Comparison of ENCODE assay signal across 10 mouse cellular contexts in genomic region chr2:6875071-6875611, GRCm38 (mm10).
DNase-seq lines count a peak whose midpoint lies in the region; ATAC-seq lines count a peak whose summit lies in the region.
"Had no signal": no experiment of that assay in that cellular context is flagged by ENCODE, and none has a peak within 500 bp of the region (broad histone marks: within the 10 kb centered on the region; RNA-seq: fewer than 3 reads in every experiment).

No protein-coding gene starts in this region.

- H3K9me3 ChIP-seq in kidney, embryonic 15.5 days (replicated peaks), result no peaks in the 10 kb centered on the region
- H3K9me3 ChIP-seq in forebrain, embryonic 13.5 days (replicated peaks), result no peaks in the 10 kb centered on the region; the same call in 1 of the 2 replicates
- no peaks in the 10 kb centered on the region for H3K9me3 ChIP-seq in midbrain, embryonic 13.5 days

- peaks cover 27% of the 10 kb centered on the region for H3K27me3 ChIP-seq in kidney, embryonic 15.5 days
- H3K27me3 ChIP-seq in forebrain, embryonic 13.5 days, result no peaks in the 10 kb centered on the region
- H3K27me3 ChIP-seq in midbrain, embryonic 13.5 days, result no peaks in the 10 kb centered on the region

- WGBS in kidney, embryonic 15.5 days, result 26% methylated on average over 11 of the region's 11 CpGs
- 1% methylated on average over 11 of the region's 11 CpGs for WGBS in forebrain, embryonic 13.5 days
- WGBS in midbrain, embryonic 13.5 days, result 5% methylated on average over 11 of the region's 11 CpGs

- peak overlapping the region; percentile 21; the same call in 1 of the 2 replicates for H3K4me2 ChIP-seq in kidney, embryonic 15.5 days
- peak overlapping the region; percentile 60 for H3K4me2 ChIP-seq in forebrain, embryonic 13.5 days
- H3K4me2 ChIP-seq in midbrain, embryonic 13.5 days (replicated peaks), result peak overlapping the region; percentile 41

- no peak for ATAC-seq in kidney, embryonic 15.5 days (replicated peaks; ENCODE audit: low FRiP score)
- peak; percentile 71 for ATAC-seq in forebrain, embryonic 13.5 days
- ATAC-seq in midbrain, embryonic 13.5 days, result peak; percentile 49

- no peak overlapping the region for H3K9ac ChIP-seq in kidney, embryonic 15.5 days
- peak overlapping the region; percentile 60 for H3K9ac ChIP-seq in forebrain, embryonic 13.5 days
- H3K9ac ChIP-seq in midbrain, embryonic 13.5 days (replicated peaks), result 0 out of 2 replicates have a peak overlapping the region, but pooled peaks have one; percentile 17

- H3K4me1 ChIP-seq in kidney, embryonic 15.5 days, result peaks cover 12% of the 10 kb centered on the region; the same call in 1 of the 2 replicates
- peaks cover 54% of the 10 kb centered on the region for H3K4me1 ChIP-seq in forebrain, embryonic 13.5 days
- peaks cover 53% of the 10 kb centered on the region for H3K4me1 ChIP-seq in midbrain, embryonic 13.5 days (replicated peaks)

- H3K36me3 ChIP-seq in kidney, embryonic 15.5 days, result no peaks in the 10 kb centered on the region
- H3K36me3 ChIP-seq in forebrain, embryonic 13.5 days (ENCODE audit: poor library complexity, severe bottlenecking), result no peaks in the 10 kb centered on the region
- no peaks in the 10 kb centered on the region for H3K36me3 ChIP-seq in midbrain, embryonic 13.5 days

- no peak overlapping the region for H3K27ac ChIP-seq in kidney, embryonic 15.5 days
- peak overlapping the region; percentile 83 for H3K27ac ChIP-seq in forebrain, embryonic 13.5 days
- H3K27ac ChIP-seq in midbrain, embryonic 13.5 days, result peak overlapping the region; percentile 66

- no peak for DNase-seq in kidney, adult 8-10 months
- DNase-seq in cerebellum, adult 9-11 months, result peak; percentile 44
- no peak for DNase-seq in yolk sac, embryonic 10.5 days (ENCODE audit: low spot score)
- DNase-seq in frontal cortex, postnatal 10 days (ENCODE audit: low spot score in 2 of 2), result no peak
- DNase-seq in B cell, adult 2 months, result no peak
- DNase-seq: kidney, adult 18-20 months; right cerebral cortex, postnatal 14 days had no signal

- H3K4me3 ChIP-seq in kidney, embryonic 15.5 days (replicated peaks), result no peak overlapping the region
- peak overlapping the region; percentile 25 for H3K4me3 ChIP-seq in forebrain, embryonic 13.5 days
- peak overlapping the region; percentile 16 for H3K4me3 ChIP-seq in midbrain, embryonic 13.5 days (replicated peaks)
